Mouse (Mus musculus): ENCODE results near the gene Shcbp1l. TPM values are rescaled to one million over a fixed set of nuclear protein-coding genes. Genes with fewer than 3 reads are reported as not detected.
A peak's percentile ranks its signal among the peaks of the same experiment; 100 is the strongest.
"Not testable (repeated sequence)": the region's sequence is repeated elsewhere in the genome, so short reads cannot be mapped to it uniquely, and the experiment has no call there.

The Shcbp1l gene
- total RNA-seq, 1 experiment from 2014 or later = 0.41 TPM

- no peak for DNase-seq
Measured at GRCm38 (mm10) chr1:153424271-153424670, 691 bp upstream of the Shcbp1l start.

- DNase-seq = no peak
Measured at GRCm38 (mm10) chr1:153431158-153431557, 6.2 kb downstream of the Shcbp1l start.

- DNase-seq = no peak
Measured at GRCm38 (mm10) chr1:153431701-153432100, 6.7 kb downstream of the Shcbp1l start.

GRCm38 (mm10) chr1:153432329-153432728, 7.4 kb downstream of the Shcbp1l start:
- DNase-seq = no peak

- DNase-seq = no peak
Measured at GRCm38 (mm10) chr1:153433851-153434589, 9.1 kb downstream of the Shcbp1l start.

GRCm38 (mm10) chr1:153437536-153437935, 12.6 kb downstream of the Shcbp1l start:
- DNase-seq = no peak

GRCm38 (mm10) chr1:153440752-153441151, 15.8 kb downstream of the Shcbp1l start:
- no peak for DNase-seq

- DNase-seq = no peak
Measured at GRCm38 (mm10) chr1:153441656-153442055, 16.7 kb downstream of the Shcbp1l start.

- DNase-seq = no peak
Measured at GRCm38 (mm10) chr1:153443019-153443418, 18.1 kb downstream of the Shcbp1l start.

- no peak for DNase-seq
Measured at GRCm38 (mm10) chr1:153443632-153444031, 18.7 kb downstream of the Shcbp1l start.

- no peak for DNase-seq
Measured at GRCm38 (mm10) chr1:153446120-153446831, 21.3 kb downstream of the Shcbp1l start.

GRCm38 (mm10) chr1:153451237-153452154, 26.5 kb downstream of the Shcbp1l start:
- peak; percentile 47 for DNase-seq

- no peak for DNase-seq
Measured at GRCm38 (mm10) chr1:153453146-153453642, 28.2 kb downstream of the Shcbp1l start.

- DNase-seq = no peak
Measured at GRCm38 (mm10) chr1:153456137-153456536, 31.2 kb downstream of the Shcbp1l start.

GRCm38 (mm10) chr1:153461796-153462195, 36.8 kb downstream of the Shcbp1l start:
- DNase-seq = no peak

GRCm38 (mm10) chr1:153479296-153479695, 54.3 kb downstream of the Shcbp1l start:
- DNase-seq = no peak

- peak; percentile 78 for DNase-seq
Measured at GRCm38 (mm10) chr1:153480386-153481024, 55.5 kb downstream of the Shcbp1l start.

GRCm38 (mm10) chr1:153481025-153481412, 56.1 kb downstream of the Shcbp1l start:
- DNase-seq = no peak

GRCm38 (mm10) chr1:153485201-153485796, 60.3 kb downstream of the Shcbp1l start:
- DNase-seq = no peak

GRCm38 (mm10) chr1:153486120-153486519, 61.2 kb downstream of the Shcbp1l start:
- not testable (repeated sequence) for DNase-seq

- DNase-seq = peak; percentile 76
Measured at GRCm38 (mm10) chr1:153486767-153487499, 62.0 kb downstream of the Shcbp1l start.

Data from adrenal gland, postnatal 14 days (tissue).